Mouse (Mus musculus) forebrain, embryonic 15.5 days (tissue): ENCODE data around the gene Zfp719. TPM values are rescaled to one million over a fixed set of nuclear protein-coding genes. Genes with fewer than 3 reads are reported as not detected.

Source experiments
- polyA plus RNA-seq: library from polyadenylated mRNA; unstranded; fragments of >200 nt; fragmentation: Nextera tagmentation; extraction: Ambion mirVana; gene quantifications from 2 replicates; pipeline ENCODE4 v1.2.1, GENCODE M21; 2015

Gene Zfp719
- polyA plus RNA-seq, 1 experiment from 2014 or later: 15.8 TPM

Other genes with a start within 250 kb of the Zfp719 start
- 0.08 and 0.09 TPM in 2 replicates for gene Siglecf, start 228.3 kb upstream of the Zfp719 start, polyA plus RNA-seq
- not detected in 2 replicates for gene Siglecg, start 171.4 kb upstream of the Zfp719 start, polyA plus RNA-seq
- not detected in 2 replicates for gene Lim2, start 151.9 kb upstream of the Zfp719 start, polyA plus RNA-seq
- gene Nkg7, start 142.5 kb upstream of the Zfp719 start, polyA plus RNA-seq: not detected in 2 replicates
- not detected in 2 replicates for gene Cldnd2, start 138.8 kb upstream of the Zfp719 start, polyA plus RNA-seq
- gene Etfb, start 135.5 kb upstream of the Zfp719 start, polyA plus RNA-seq: 131 and 136 TPM in 2 replicates
- gene Gm45233, start 135.5 kb upstream of the Zfp719 start, polyA plus RNA-seq: not detected in 2 replicates
- gene Vsig10l, start 116.5 kb upstream of the Zfp719 start, polyA plus RNA-seq: 7.8 and 8.3 TPM in 2 replicates
- 4.8 and 4.9 TPM in 2 replicates for gene Iglon5, start 89.5 kb upstream of the Zfp719 start, polyA plus RNA-seq
- gene 4931406B18Rik, start 73.7 kb upstream of the Zfp719 start, polyA plus RNA-seq: not detected in 2 replicates
- 0.88 and 1.0 TPM in 2 replicates for gene Cd33, start 35.2 kb upstream of the Zfp719 start, polyA plus RNA-seq
- 11.3 and 11.5 TPM in 2 replicates for gene Zfp658, start 17.4 kb upstream of the Zfp719 start, polyA plus RNA-seq
- gene Zfp819, start 27.6 kb downstream of the Zfp719 start, polyA plus RNA-seq: 0.25 and 0.27 TPM in 2 replicates
- gene Ceacam18, start 55.1 kb downstream of the Zfp719 start, polyA plus RNA-seq: not detected in 2 replicates
- gene Siglece, start 80.6 kb downstream of the Zfp719 start, polyA plus RNA-seq: 0.13 and 0.18 TPM in 2 replicates
- 29.3 and 31.1 TPM in 2 replicates for gene Ctu1, start 92.4 kb downstream of the Zfp719 start, polyA plus RNA-seq
- not detected in 2 replicates for gene Klk14, start 110.8 kb downstream of the Zfp719 start, polyA plus RNA-seq
- not detected in 2 replicates for gene Klk13, start 133.0 kb downstream of the Zfp719 start, polyA plus RNA-seq
- gene Klk12, start 189.3 kb downstream of the Zfp719 start, polyA plus RNA-seq: not detected in 2 replicates
- not detected in 2 replicates for gene Klk11, start 195.0 kb downstream of the Zfp719 start, polyA plus RNA-seq
- gene Klk10, start 201.4 kb downstream of the Zfp719 start, polyA plus RNA-seq: 0.17 and 0.36 TPM in 2 replicates
- gene Klk9, start 212.3 kb downstream of the Zfp719 start, polyA plus RNA-seq: not detected in 2 replicates
- gene Klk8, start 218.0 kb downstream of the Zfp719 start, polyA plus RNA-seq: 4.8 and 6.4 TPM in 2 replicates
- not detected in 2 replicates for gene Klk7, start 231.7 kb downstream of the Zfp719 start, polyA plus RNA-seq
- not detected in 2 replicates for gene Klk6, start 244.9 kb downstream of the Zfp719 start, polyA plus RNA-seq